Mouse (Mus musculus) CD4-positive, CD25-positive, alpha-beta regulatory T cell, adult 2 months (primary cell): Measurements from ENCODE around the gene Tmem200a.

Source experiments
- DNase-seq: peaks from one replicate; pipeline ENCODE4 v3.0.0-alpha.2; 2012; ENCODE audit warnings: low read depth, low spot score

Gene Tmem200a

DNA sequence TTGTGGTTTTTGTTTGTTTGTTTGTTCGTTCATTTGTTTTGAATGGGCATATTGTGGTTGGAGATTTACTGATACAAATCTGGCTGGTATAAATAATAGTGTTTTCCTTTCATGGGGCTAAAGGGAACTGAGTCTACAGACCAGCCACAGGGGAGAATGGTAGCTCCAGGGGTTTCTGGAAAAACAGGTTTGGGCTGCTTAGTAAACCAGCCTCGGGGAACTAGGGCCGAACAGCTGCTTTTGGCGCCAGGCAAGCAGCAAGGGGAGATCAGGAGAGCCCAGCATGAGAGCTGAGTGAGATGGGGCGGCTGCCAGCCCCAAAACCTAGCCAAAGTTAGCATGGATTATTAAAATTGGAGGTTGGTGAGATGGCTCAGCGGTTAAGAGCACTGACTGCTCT, 191.6 kb downstream of the Tmem200a start:
- DNase-seq = no peak

DNA sequence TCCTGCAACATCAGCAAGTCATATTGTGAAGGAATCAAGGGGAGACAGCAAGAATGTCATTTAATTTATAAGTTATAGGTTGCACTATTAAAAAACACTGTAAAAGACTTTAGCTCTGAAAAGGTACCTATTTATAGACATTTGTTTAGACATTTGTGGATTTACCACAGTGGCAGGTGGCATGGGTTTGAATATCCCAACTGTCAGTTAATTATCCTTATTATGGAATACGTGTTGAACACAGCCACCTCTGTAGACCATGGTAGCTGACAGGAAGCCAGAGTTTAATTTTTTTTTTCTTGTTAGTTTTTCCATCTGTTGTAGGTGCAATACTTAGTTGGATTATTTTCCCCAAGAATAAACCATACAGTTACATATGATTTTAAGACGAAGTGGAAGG, 194.3 kb downstream of the Tmem200a start:
- DNase-seq = no peak

DNA sequence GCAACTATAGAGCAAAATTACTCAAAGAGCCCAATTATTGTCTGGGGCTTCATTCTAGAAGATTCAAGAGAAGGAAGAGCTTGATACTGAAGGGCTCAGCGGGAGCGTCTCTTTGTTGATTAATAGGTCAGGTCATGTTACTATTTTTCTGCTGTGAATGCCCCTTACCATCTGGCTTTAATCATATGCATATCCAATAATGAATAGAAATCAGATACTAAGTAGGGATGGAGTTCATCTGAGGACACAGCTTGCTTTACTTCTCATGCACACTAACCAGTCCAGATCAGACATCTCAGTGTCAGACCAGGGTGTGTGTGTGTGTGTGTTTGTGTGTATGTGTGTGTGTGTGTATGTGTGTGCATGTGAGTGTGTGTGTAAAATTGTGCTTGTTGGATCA, 201.1 kb downstream of the Tmem200a start:
- no peak for DNase-seq

DNA sequence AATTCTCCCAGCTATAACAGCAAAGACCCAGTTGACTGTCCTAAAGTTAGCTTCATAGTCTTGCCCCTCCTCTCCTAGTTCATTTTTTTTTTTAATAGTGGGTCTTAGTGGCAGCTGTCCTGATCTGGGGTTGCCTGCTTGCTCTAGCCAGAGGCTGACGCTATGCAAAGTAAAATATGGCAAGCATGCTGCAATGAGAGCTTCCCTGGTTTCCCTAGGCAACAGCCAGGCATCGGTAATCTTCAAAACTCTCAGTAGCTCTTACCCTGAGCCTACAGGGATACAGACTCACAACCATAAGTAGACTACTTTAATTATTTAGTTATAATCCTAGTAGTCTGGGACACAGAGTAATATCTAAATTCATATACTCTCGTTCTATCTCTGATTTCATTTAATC, 202.0 kb downstream of the Tmem200a start:
- DNase-seq = no peak

DNA sequence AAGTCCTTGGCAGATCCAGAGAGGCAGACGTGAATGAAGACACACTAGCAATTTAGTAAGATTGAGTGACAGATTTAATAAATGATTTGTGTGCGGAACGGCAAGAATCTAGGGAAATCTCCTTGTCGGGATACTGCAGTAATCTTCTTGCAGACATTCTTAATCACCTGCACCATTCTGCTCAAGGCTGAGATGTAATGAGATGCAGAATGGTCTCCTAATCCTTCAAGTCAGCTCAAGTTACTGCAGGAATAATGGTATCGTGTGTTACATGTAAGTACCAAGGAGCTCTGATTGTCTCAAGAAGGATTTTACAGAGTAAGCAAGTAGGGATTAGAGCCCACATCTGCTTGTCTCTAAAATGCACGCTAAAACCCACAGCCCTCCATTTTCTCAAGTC, 210.1 kb downstream of the Tmem200a start:
- no peak for DNase-seq
